Mouse (Mus musculus): ENCODE measurements around the gene Sh3pxd2a. TPM values are rescaled to one million over a fixed set of nuclear protein-coding genes. Genes with fewer than 3 reads are reported as not detected.

Sh3pxd2a gene
- total RNA-seq, 2 experiments from 2014 or later: 31.9 to 36.9 TPM

- no peak for DNase-seq (ENCODE audit: extremely low spot score in 1 of 2, low spot score in 1 of 2)
Observed at GRCm38 (mm10) chr19:47222841-47223557, 241.2 kb downstream of the Sh3pxd2a start.

- peak in 1 of 2 experiments; percentile 40 for DNase-seq (ENCODE audit: extremely low spot score in 1 of 2, low spot score in 1 of 2)
Observed at GRCm38 (mm10) chr19:47222154-47222840, 241.9 kb downstream of the Sh3pxd2a start.

GRCm38 (mm10) chr19:47221500-47222153 is 242.6 kb downstream of the Sh3pxd2a start:
- DNase-seq (ENCODE audit: extremely low spot score in 1 of 2, low spot score in 1 of 2): no peak

GRCm38 (mm10) chr19:47221006-47221405 is 243.2 kb downstream of the Sh3pxd2a start:
- no peak for DNase-seq (ENCODE audit: extremely low spot score in 1 of 2, low spot score in 1 of 2)

GRCm38 (mm10) chr19:47220232-47220631 is 244.0 kb downstream of the Sh3pxd2a start:
- no peak for DNase-seq (ENCODE audit: extremely low spot score in 1 of 2, low spot score in 1 of 2)

- DNase-seq (ENCODE audit: extremely low spot score in 1 of 2, low spot score in 1 of 2): no peak
Observed at GRCm38 (mm10) chr19:47219622-47220021, 244.6 kb downstream of the Sh3pxd2a start.

GRCm38 (mm10) chr19:47216766-47217165 is 247.4 kb downstream of the Sh3pxd2a start:
- no peak for DNase-seq (ENCODE audit: extremely low spot score in 1 of 2, low spot score in 1 of 2)

GRCm38 (mm10) chr19:47213470-47213869 is 250.7 kb downstream of the Sh3pxd2a start:
- DNase-seq (ENCODE audit: extremely low spot score in 1 of 2, low spot score in 1 of 2): no peak

GRCm38 (mm10) chr19:47212401-47212800 is 251.8 kb downstream of the Sh3pxd2a start:
- no peak for DNase-seq (ENCODE audit: extremely low spot score in 1 of 2, low spot score in 1 of 2)

- DNase-seq (ENCODE audit: extremely low spot score in 1 of 2, low spot score in 1 of 2): peak in 1 of 2 experiments; percentile 45
Observed at GRCm38 (mm10) chr19:47211609-47212312, 252.4 kb downstream of the Sh3pxd2a start.

GRCm38 (mm10) chr19:47210432-47210831 is 253.8 kb downstream of the Sh3pxd2a start:
- no peak for DNase-seq (ENCODE audit: extremely low spot score in 1 of 2, low spot score in 1 of 2)

Small RNA genes within 50 kb of the gene (microRNA-seq; reads per million reads assigned to microRNA genes)
- 0.60 to 0.92 reads per million in 2 experiments for gene Mir6995

Other genes with a start within 250 kb of the Sh3pxd2a start
- gene Stn1, start 73.1 kb upstream of the Sh3pxd2a start, total RNA-seq (2021): 10 to 100 TPM; 22.7 to 23.5 TPM
- 10 to 100 TPM; 62.2 to 68.7 TPM for gene Slk, start 115.3 kb upstream of the Sh3pxd2a start, total RNA-seq (2021)
- under 1 TPM in 1 of 2 experiments, not detected in 1; 0.15 TPM for gene Col17a1, start 227.7 kb upstream of the Sh3pxd2a start, total RNA-seq (2021)

All from layer of hippocampus, postnatal 25 days (tissue).